Mouse (Mus musculus) cortical plate, adult 2 months (tissue): Measurements from ENCODE around the gene Hoxa7.

Experiments
- CTCF ChIP-seq: fragments of 200-500 bp; IDR thresholded peaks from 2 replicates; pipeline ENCODE4 v1.5.1; 2011; ENCODE audit warnings: mild to moderate bottlenecking, control low read depth, low read length; ENCODE audit not compliant: insufficient read depth; ENCODE audit errors: extremely low read depth
- POLR2A ChIP-seq: fragments of 200-500 bp; IDR thresholded peaks from 2 replicates; pipeline ENCODE4 v1.6.1; 2011; ENCODE audit warnings: mild to moderate bottlenecking, low read length, control low read depth; ENCODE audit not compliant: insufficient read depth; ENCODE audit errors: extremely low read depth

DNA sequence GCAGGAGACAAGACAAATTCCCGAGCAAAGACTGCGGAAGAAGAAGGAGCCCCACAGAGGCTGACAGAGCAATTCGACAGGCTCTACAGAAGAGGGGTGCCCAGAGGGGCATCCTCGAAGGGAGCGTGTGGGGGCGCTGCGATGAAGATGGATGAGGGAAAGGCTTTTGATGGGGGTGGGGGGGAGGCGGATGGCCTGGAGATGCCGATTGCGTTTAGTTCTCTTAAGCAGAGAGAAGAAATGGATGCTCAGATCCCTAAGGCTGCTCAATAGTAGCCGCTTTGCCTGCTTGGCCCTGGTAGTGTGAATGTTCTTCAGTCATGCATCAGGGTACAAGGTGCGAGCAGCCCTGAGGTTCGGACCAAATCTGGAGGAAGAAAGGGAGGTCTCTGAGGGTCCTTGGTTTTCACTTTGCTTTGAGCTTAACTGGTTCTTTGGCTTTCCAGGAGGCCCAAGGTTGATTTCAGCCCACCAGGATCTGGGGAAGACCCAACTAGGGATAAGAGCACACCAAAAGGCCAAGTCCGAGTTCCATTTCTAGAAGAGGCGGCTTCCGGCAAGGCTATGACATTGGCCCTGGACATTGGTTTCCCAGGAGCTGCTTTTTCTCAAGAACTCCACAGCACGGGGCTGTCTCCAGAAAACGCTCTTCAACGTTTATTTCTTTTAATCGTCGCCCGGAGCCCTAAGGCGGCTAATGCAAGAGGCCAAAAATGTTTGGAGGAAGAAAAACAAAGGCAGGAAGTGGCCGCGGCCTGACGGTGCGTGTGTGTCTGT lies 27.2 kb upstream of the Hoxa7 start:
- TF ChIP-seq POLR2A (no peak), CTCF (no peak)
